Mouse (Mus musculus) thymus, postnatal 0 days (tissue): Measurements from ENCODE around the gene Bach2. TPM values are rescaled to one million over a fixed set of nuclear protein-coding genes. Genes with fewer than 3 reads are reported as not detected.

ENCODE experiments used
- DNase-seq: peaks from one replicate; pipeline ENCODE4 v3.0.0-alpha.2; 2015; ENCODE audit warnings: low spot score
- polyA plus RNA-seq: library from polyadenylated mRNA; unstranded; fragments of >200 nt; fragmentation: Nextera tagmentation; extraction: Ambion mirVana; gene quantifications from 2 replicates; pipeline ENCODE4 v1.2.1, GENCODE M21; 2015

Bach2 gene
- polyA plus RNA-seq, 1 experiment from 2014 or later: 4.8 TPM

GRCm38 (mm10) chr4:32249748-32250332, 11.2 kb downstream of the Bach2 start:
- peak; percentile 60 for DNase-seq

GRCm38 (mm10) chr4:32250333-32251004, 11.9 kb downstream of the Bach2 start:
- no peak for DNase-seq

GRCm38 (mm10) chr4:32251005-32251365, 12.4 kb downstream of the Bach2 start:
- DNase-seq: peak; percentile 30

GRCm38 (mm10) chr4:32251946-32252672, 13.5 kb downstream of the Bach2 start:
- peak; percentile 25 for DNase-seq

GRCm38 (mm10) chr4:32257686-32258085, 19.1 kb downstream of the Bach2 start:
- DNase-seq: no peak

- DNase-seq: peak; percentile 90
These were observed 19.5 kb downstream of the Bach2 start for GRCm38 (mm10) chr4:32258093-32258492.

- DNase-seq: no peak
These were observed 20.0 kb downstream of the Bach2 start for GRCm38 (mm10) chr4:32258596-32258995.

GRCm38 (mm10) chr4:32260909-32261308, 22.3 kb downstream of the Bach2 start:
- DNase-seq: no peak

- DNase-seq: no peak
These were observed 24.5 kb downstream of the Bach2 start for GRCm38 (mm10) chr4:32262825-32263684.

GRCm38 (mm10) chr4:32263685-32264038, 25.1 kb downstream of the Bach2 start:
- peak; percentile 46 for DNase-seq

- no peak for DNase-seq
These were observed 26.3 kb downstream of the Bach2 start for GRCm38 (mm10) chr4:32264892-32265291.

GRCm38 (mm10) chr4:32266731-32267130, 28.1 kb downstream of the Bach2 start:
- no peak for DNase-seq

GRCm38 (mm10) chr4:32268042-32268441, 29.4 kb downstream of the Bach2 start:
- no peak for DNase-seq

- no peak for DNase-seq
These were observed 33.8 kb downstream of the Bach2 start for GRCm38 (mm10) chr4:32272398-32272797.

- DNase-seq: no peak
These were observed 36.2 kb downstream of the Bach2 start for GRCm38 (mm10) chr4:32274776-32275294.

- DNase-seq: no peak
These were observed 41.2 kb downstream of the Bach2 start for GRCm38 (mm10) chr4:32279842-32280241.

- DNase-seq: peak; percentile 45
These were observed 41.8 kb downstream of the Bach2 start for GRCm38 (mm10) chr4:32280401-32280800.

- DNase-seq: no peak
These were observed 42.7 kb downstream of the Bach2 start for GRCm38 (mm10) chr4:32281306-32281705.

- DNase-seq: no peak
These were observed 47.8 kb downstream of the Bach2 start for GRCm38 (mm10) chr4:32286405-32286804.

- no peak for DNase-seq
These were observed 49.6 kb downstream of the Bach2 start for GRCm38 (mm10) chr4:32288036-32288860.

- no peak for DNase-seq
These were observed 51.2 kb downstream of the Bach2 start for GRCm38 (mm10) chr4:32289845-32290244.
